Mouse (Mus musculus) ES-E14 (cell line): ENCODE data around the gene Uba3.

Source experiments
- CHD2 ChIP-seq: IDR thresholded peaks from 2 replicates; pipeline ENCODE4 v1.6.1; 2014; ENCODE audit warnings: mild to moderate bottlenecking, low read depth, low read length, inconsistent platforms
- MAFK ChIP-seq: IDR thresholded peaks from 2 replicates; pipeline ENCODE4 v1.6.1; 2014; ENCODE audit warnings: mild to moderate bottlenecking, low read depth, low read length, inconsistent platforms; ENCODE audit not compliant: insufficient read depth
- ZC3H11A ChIP-seq: IDR thresholded peaks from 2 replicates; pipeline ENCODE4 v1.6.1; 2012; ENCODE audit warnings: low read depth, mild to moderate bottlenecking, inconsistent platforms, low read length, borderline replicate concordance

DNA sequence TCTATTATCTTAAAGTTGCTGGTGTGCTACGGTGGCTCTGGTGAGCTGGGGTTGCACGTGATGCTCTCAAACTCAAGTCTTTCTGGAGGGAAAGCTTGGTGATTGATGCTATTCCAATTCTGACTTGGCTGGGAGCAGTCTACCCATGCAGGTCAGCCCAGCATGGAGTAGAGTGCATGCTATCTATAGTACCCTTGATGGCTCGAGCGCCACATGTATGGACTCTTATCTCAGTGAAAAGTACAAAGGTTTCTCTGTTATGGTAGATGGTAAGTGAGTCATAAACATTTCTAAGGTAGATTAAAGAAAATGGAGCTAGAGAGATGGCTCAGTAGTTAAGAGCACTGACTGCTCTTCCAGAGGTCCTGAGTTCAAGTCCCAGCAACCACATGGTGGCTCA, 37.1 kb upstream of the Uba3 start:
- TF ChIP-seq MAFK (no peak), CHD2 (no peak), ZC3H11A (no peak)
